Mouse (Mus musculus) gastrocnemius, adult 8-10 months (tissue): ENCODE data around the gene Lamtor5. TPM values are rescaled to one million over a fixed set of nuclear protein-coding genes. Genes with fewer than 3 reads are reported as not detected.
A peak's percentile ranks its signal among the peaks of the same experiment; 100 is the strongest.

Experiments
- DNase-seq, 2 experiments: peaks; one replicate each; pipeline ENCODE4 v3.0.0; 2022; ENCODE audit warnings: low spot score in 2 of 2
- total RNA-seq, 4 experiments: library from RNA; stranded (reverse); gene quantifications; 2 replicates each; pipeline ENCODE4 v1.2.4; 2022

The Lamtor5 gene
- 10 to 100 TPM; 53.4 to 72.8 (median 63.4) TPM for total RNA-seq

- peak; percentile 75 to 79 for DNase-seq
These were observed at the start of gene Lamtor5 for GRCm38 (mm10) chr3:107278479-107279269. Gene Lamtor5 (plus strand): TSS chr3:107278858.

GRCm38 (mm10) chr3:107229221-107229620 lies 49.4 kb upstream of the Lamtor5 start:
- no peak for DNase-seq

DNA sequence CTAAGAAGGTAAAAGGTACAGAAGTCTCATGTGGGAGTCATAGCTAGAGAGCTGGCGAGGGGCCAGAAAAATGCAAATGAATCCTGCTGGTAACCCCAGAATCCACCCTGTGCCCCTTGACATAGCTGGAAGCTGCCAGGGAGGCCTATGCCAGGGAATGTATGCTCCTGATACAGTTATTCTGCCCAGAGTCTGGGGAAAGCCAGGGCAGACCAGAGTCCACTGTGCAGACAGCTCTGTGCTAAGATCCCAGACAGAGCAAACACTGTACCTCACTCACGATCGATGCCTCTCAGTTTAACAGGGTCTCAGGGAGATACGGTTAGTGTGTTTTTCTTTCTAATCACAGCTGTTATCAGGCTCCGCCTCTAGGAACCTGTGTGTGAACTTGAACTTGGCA lies 48.8 kb upstream of the Lamtor5 start:
- DNase-seq: no peak

- no peak for DNase-seq
These were observed 48.1 kb upstream of the Lamtor5 start, which contains the start of gene A630076J17Rik for GRCm38 (mm10) chr3:107230527-107230926. Gene A630076J17Rik (plus strand): TSS chr3:107230614.

- DNase-seq: no peak
These were observed 47.5 kb upstream of the Lamtor5 start for GRCm38 (mm10) chr3:107231202-107231601.

DNA sequence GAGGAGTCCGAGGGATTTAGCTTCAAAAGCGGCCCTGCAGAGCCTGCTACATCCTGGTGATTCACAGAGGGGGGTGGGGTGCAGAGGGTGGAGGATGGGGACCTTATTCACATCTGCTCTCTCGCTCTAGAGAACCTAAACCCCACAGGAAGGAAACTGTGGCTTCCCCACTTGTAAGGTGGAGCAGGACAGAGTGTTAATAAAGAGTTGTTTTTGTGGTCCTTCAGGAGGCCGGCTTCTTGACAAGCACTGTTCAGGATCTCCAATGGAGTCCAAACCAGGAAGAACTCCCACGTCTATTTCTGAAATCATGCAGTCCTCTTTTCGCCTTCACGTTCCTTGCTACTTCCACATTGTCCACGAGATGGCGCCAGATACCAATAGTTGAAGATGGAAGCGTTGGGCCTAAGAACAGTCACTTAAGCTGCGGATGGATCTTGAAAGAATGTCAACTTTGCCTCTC lies 45.3 kb upstream of the Lamtor5 start:
- peak; percentile 37 to 46 for DNase-seq

- DNase-seq: no peak
These were observed 44.7 kb upstream of the Lamtor5 start for GRCm38 (mm10) chr3:107233945-107234344.

- DNase-seq: no peak
These were observed 40.6 kb upstream of the Lamtor5 start for GRCm38 (mm10) chr3:107238051-107238450.

DNA sequence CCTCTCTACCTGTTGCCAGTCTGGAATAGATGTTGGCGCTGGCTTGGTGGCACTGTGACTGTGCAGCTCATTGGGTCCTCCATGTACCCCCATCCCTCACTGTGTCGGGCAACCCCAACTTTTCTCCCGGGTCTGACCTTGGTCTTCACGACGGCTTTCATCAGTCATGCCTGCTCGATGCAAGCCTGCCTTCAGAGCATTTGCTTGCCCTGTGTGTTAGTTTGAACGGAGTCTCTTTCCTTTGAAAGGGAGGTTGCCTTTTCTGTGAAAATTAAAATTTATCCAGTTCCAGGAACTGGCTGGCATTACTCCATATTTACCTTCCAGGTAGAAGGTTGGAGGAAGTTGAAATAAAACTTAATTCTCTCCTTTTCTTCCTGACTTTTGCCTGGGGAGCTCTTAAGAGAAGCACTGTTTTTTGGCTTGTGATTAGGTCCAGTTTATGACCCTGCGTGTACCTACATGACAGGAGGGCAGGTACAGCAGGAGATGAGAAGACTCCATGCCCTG lies 40.1 kb upstream of the Lamtor5 start:
- no peak for DNase-seq

GRCm38 (mm10) chr3:107239607-107240006 lies 39.1 kb upstream of the Lamtor5 start, which contains the start of gene Prok1:
Gene Prok1 (minus strand): TSS chr3:107239707.
- DNase-seq: no peak

- no peak for DNase-seq
These were observed 37.1 kb upstream of the Lamtor5 start for GRCm38 (mm10) chr3:107241389-107242094.

DNA sequence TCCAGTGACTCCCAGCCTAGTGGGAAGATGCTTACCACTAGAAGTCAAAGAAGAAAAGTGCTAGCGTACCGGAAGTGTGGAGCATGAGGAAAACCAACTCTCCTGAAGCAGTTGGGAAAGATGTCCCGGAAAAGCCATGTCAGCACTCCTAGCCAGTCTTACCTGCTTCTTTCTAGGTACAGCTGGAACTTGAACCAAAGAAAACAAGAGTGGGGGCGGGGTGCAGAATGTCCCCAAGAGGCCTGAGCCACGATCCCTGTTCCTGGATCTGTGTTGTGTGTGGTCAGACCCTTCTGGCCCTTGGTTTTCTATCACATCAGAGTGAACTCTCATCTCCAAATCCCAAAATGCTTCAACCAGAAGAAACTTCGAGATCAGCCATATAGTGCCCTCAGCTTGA lies 31.8 kb upstream of the Lamtor5 start:
- no peak for DNase-seq

GRCm38 (mm10) chr3:107249042-107249441 lies 29.6 kb upstream of the Lamtor5 start:
- DNase-seq: no peak

DNA sequence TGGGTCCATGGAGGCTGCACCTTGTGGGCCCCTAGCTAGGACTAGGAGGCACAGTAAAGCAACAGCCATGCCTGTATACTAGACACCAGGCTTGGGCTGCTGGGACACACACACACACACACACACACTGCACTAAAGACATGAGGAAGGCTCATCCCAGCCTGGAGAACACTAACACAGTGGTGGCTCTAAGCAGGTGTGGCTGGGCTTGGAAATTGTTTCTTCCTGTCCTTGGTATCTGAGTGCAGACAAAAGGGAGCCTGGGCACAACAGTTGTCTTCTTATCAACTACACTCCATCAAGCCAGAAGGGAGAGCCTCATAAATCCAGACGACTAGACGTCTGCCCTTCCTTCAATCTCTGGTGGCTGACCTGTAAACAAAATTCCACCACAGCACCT lies 28.3 kb upstream of the Lamtor5 start:
- no peak for DNase-seq

DNA sequence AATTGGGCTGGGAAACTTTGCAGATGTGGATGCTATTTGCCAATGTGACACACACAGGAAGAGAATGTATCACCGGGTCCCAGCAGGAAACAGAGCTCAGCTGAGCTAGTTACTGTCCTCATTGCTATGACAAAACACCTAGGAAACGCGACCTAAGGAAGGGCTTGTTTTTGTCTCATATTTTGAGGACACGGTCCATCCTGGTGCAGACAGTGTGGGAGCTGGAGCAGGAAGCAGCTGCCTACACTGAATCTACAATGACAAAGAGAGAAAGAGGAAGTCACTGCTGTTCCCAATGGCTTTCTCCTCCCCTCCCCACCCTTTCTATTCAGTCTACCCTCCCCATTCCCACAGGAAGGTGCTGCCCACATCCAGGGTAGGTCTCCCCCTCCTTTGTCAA lies 26.6 kb upstream of the Lamtor5 start:
- DNase-seq: no peak

DNA sequence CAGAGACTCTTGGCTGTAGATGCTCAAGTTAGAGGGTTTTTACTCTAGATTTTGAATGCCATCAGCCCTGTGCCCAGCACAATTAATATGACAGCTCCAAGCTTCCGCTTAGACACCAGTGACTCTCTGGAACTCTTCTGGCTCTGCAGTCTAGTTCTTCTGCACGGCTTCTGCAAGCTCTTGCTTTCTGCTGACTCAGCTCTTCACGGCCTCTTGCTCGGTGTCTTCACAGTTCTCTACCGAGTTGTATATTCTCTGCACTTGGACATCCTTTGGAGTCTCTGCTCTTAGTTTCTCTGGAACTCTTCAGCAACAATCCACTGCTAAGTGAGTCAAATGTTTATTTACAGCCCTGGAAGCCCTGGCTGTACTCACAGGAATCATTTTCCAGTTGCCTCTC lies 24.7 kb upstream of the Lamtor5 start:
- DNase-seq: no peak

DNA sequence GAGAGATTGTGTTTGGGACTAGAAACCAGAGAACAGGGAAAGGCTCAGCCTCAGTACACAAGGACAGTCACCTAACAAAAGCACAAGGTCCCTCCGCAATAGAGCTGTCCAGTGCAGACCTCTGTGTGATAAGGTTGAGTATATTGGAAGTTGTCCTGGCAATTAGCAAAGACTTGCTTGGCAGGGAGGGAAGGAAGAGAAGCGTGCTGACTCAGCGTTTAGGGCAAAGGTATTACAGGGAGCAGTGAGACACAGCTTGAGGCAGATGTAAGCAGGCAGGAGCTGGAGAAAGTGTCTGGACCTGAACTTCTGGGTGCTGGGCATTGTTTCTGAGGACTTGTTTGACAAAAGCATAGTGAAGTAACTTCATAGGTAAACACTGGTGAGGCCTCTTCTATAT lies 22.7 kb upstream of the Lamtor5 start:
- DNase-seq: no peak

DNA sequence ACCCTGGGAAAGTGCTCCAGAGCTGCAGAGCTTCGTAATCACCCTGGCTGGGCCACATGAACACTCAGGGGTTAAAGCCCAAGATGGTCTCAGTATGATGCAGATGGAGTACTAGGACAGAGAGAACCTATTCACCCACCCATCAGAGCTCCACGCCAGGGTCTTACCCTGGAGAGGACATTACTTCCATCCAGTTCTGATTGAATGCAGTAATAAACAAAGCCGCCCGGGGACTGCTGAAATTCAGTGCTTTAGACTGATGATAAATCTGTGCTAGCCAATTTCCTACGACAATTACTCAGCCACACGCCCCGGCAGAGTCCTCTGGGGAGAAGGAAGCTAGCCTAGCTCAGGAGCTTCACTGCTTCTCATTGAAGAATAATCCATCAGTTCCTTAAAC lies 21.9 kb upstream of the Lamtor5 start:
- DNase-seq: peak in 1 of 2 experiments; percentile 15

DNA sequence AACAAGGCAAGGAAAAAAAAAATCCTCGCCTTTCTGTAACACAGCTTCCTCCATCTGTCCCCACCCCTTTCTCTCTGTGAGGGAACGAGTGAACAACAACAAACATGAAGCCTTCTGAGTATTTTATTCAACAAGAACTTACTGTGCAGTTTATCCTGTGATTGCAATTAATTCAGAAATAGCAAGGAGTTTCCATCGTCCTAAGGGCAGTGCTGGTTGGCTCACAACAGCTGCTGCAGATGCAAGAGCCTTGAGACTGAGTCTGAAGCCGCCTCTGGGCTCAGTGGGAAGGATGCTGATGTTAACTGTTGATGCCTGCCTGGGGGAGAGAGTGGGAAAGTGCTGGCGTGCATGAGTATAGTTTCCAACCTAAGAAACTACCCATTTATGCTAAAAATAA lies 20.7 kb upstream of the Lamtor5 start:
- no peak for DNase-seq

GRCm38 (mm10) chr3:107260956-107261850 lies 17.5 kb upstream of the Lamtor5 start:
- DNase-seq: peak in 1 of 2 experiments; percentile 33

DNA sequence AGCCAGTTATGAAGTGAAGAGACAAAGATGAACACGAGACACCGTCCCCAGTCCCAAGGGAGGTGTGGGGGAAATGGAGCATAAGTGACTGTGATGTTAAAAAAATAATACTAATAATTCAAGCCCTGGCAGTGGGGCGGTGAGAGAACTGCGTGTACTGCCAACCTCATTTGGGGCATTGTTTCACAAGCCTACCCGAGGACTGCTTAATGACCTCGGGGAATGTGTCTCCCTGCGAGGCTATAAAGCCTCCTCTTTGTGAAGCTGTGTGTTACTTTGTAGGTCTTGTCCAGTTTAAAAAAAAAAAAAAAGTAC lies 16.9 kb upstream of the Lamtor5 start:
- DNase-seq: peak in 1 of 2 experiments; percentile 29
